Mouse (Mus musculus) T-cell, adult 2 months (primary cell): ENCODE data around the gene Shoc2.
"Not testable (repeated sequence)": the region's sequence is repeated elsewhere in the genome, so short reads cannot be mapped to it uniquely, and the experiment has no call there.

Experiments used
- DNase-seq: peaks from one replicate; pipeline ENCODE4 v3.0.0; 2022; ENCODE audit warnings: low spot score

Gene Shoc2

DNA sequence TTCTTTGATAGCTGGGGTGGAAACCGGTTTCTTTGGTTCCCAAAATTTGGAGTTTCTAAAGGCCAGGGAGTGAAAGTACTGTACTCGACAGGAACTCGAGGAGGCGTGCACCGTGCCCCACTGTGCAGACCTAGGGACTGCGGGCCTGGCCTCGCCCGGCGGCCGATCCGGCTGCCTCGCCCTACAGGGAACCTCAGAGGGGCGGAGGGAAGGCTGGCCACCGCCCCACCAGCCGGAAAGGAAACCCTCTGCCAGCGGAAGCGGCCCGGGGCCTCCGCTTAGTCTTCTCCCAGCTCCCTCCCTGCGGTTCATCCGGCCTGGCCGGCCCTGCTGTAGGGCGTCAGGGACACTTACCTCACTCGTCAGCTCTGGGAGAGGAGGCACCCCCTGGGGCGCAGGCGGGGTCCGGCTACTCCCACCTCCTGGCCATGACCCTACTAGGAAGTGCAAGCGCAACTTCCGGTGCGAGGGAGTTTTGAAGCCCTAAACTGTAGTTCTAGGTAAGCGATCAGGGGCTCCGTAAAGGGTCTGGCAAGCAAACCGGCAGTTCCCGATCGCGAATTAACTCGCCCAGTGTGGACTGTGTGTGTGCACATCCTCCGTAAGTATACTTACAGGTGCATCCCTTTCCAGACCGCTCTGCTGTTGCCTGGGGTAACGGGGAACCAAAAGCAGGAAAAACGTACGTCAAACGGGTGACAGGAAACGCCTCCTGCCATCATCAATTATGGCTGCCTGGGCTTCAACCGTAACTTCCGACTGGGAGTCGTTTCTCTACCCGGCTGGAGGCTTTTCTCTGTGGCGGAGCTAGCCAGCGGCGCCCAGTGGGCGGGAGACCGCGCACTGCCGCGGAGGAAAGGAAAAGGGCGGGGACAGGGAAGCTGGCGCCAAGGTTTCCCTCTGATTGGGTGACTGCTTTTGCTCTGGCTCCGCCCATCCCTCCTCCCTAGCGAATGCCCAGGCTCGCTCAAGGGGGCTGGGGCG, at the start of gene Shoc2, which contains the start of gene Bbip1:
Shoc2 (plus strand) TSS at position 505 of the 984 bp plus-strand sequence.
Bbip1 (minus strand) TSS at position 826 of the 984 bp plus-strand sequence.
- DNase-seq = peak; percentile 99

GRCm38 (mm10) chr19:53894538-53895121, 49.5 kb upstream of the Shoc2 start:
- no peak for DNase-seq

DNA sequence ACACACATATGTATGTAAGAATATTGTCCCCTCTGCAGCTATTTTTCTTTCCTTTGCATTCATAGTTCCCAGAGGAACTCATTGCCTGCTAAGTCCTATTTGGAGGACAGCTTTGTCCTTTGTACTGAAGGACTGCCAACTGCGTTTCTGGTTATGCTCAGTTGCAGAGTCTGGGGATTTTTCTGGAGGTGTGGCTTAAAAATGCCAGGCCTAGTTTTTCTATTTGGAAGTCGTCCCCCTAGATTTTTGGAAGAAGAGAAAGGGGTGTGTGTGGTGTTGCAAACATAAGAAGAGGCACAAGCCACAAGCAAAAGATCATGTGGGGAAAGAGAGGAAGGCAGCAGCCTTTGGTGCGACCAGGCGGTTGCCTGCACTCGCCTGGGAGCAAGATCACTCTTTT, 46.1 kb upstream of the Shoc2 start:
- no peak for DNase-seq

GRCm38 (mm10) chr19:53898498-53898897, 45.6 kb upstream of the Shoc2 start:
- no peak for DNase-seq

- peak; percentile 52 for DNase-seq
These were observed 44.9 kb upstream of the Shoc2 start for GRCm38 (mm10) chr19:53898970-53899900.

DNA sequence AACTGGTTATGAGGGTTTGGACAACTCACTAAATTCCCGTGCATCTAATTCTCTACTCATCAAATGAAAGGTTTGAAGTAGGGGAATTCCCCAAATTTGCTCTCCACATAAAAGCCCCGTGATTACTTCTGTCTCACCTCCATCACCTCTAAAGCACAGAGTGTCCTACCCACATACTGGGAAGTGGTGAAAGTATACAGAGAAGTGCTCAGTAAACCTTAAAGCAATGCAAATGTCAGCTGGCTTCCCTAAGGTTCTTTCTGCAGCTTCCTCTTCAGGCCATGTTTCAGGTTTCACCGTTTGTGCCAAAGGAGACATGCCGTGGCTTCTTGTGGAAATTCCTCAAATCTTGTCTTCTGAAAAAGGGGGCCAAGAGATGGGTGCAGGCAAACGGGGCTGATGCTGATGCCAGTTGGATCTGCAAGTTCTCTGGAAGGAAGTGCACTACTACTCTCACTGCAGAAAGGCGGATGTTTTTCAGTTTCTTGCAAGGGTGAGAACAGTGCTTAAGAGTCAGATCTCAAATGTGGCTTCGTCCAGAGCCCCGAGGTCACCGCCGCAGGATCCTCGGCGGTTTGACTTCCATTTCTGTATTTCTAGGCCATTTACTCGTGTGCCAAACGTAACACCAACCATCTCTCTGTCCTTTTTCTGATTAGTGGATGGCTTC, 44.0 kb upstream of the Shoc2 start:
- DNase-seq = peak; percentile 76

DNA sequence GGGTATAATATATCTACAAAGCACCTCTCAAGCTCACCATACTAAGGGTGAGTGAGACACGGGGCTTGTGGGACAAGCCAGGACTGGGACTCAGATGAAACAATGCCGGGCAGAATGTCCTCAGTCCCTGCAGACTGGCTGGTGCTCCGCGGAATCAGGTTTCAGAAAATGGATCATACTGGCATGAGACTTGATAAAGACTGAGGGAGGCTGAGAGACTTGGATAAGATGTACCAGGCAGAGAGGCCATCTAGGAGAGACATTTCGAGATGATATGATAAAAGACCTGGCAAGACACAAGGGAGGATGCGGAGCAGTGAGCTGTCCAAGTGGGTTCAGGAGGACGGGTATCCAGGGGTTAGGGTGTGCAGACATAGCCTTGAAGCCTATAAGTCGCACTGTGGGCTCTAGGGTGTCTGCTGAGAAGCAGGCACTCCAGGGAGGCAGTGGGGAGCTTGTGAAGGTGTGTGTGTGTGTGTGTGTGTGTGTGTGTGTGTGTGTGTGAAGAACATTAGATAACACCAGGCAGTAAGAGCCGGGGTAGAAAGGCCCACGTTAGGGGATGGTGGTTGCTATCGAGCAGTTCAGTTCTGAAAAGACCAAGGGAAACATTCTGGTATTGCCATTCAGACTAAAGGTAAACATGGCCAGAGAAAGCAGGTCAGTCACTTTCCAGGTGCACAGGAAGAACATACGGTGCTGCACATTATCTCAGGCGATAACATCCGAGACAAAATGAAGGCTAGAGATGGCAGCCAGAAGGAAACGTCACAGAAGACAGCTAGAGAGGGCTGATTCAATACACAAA, 42.0 kb upstream of the Shoc2 start:
- peak; percentile 40 for DNase-seq

DNA sequence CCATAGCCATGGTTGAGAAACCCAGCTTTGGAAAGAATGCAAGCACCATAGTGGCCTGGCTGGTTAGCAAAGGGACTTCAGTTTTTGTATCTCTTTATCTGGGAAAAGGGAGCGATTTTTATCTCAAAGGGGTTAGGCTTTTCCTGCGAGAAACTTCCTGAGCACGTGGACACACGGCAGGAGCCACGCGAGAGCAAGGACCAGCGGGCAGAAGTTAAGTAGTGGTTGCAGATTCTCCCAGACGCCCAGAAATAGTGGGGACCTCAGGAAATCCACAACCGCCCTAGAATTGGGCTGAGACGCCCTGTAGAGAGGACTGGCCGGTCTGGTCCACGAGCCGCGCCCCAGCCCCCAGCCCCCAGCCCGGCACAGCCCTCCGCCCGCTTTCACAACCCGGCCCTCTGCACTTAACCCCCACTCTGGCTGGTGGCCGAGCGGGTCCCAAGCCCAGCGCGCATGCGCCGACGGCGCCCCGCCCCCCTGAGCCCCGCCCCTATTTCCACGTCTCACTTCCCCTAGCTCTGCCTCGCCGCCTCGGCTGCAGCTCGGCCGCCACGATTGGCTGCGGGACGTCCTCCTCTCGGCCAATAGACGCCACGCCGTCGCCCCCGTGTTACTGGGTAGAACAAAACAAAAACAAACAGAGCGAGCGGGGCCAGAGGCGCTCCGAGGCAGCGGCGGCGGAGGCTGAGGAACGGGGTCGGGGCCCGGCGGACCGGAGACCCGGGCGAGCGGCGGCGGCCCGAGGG, 41.2 kb upstream of the Shoc2 start:
- peak; percentile 97 for DNase-seq

GRCm38 (mm10) chr19:53903507-53904321, 40.4 kb upstream of the Shoc2 start:
- peak; percentile 82 for DNase-seq

DNA sequence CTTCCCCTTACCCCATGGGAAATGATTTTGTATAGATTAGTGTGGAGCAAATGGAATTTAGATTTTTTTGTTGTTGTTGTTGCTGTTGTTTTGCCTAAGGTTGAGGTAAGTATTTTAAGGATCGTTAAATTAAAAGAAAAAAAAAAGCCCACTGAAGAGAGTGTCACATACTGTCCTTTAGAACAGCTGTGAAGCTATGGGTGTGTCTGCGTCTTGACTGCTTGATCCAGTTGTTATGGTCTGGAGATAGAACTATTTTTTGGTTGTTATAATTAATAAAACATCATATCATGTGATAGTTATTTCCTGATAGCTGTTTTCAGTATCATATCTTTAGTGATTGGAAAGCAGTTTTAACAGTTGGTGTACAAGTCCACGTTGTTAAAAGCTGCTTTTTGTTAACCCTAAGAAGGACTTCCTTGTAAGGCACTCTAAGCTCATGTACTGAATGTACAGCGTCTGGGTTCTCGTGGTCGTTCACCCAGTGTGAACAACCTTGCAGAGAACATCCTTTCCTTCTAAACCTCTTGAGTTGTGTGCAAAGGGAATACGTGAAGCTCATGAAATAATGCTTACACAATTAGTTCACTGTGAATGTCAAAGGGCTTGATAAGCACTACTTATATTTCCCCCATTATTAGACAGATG, 39.1 kb upstream of the Shoc2 start:
- DNase-seq = no peak

- peak; percentile 47 for DNase-seq
These were observed 37.9 kb upstream of the Shoc2 start for GRCm38 (mm10) chr19:53906033-53906702.

GRCm38 (mm10) chr19:53906703-53907070, 37.4 kb upstream of the Shoc2 start:
- not testable (repeated sequence) for DNase-seq

DNA sequence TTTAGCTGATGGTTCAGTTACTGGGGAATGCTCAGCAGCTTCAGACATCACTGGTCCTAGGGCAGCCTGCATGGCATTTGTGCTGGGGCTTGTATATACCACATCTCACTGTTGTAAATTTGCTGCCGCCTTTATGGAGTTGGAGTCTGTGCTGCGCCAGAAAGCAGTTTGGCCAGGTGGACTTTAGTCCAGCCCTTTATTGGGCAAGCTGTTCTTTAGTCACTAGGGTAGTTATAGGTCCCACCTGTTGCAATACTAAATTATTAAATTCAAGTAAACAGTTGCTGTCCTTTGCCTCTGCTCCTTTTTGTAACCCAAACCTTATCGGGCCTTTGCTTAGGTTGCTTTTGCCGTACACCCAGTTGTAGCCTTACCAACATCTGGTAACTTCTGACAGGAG, 29.2 kb upstream of the Shoc2 start:
- DNase-seq = no peak

DNA sequence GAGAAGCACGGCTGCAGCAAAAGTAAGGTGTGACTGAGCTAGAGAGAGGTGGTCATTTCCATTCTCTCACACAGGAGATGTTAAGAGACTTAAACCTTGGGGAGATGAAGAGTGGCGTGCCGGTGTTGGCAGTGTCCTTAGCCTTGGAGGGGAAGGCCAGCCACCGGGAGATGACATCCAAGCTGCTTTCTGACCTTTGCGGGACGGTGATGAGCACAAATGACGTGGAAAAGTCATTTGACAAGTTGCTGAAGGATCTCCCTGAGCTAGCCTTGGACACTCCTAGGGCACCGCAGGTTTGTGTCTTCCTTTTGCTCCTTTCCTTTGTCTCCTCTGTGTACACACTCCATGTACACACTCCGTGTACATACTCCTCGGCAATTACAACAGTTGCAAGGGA, 24.6 kb upstream of the Shoc2 start:
- no peak for DNase-seq

- DNase-seq = not testable (repeated sequence)
These were observed 22.1 kb upstream of the Shoc2 start for GRCm38 (mm10) chr19:53921996-53922395.

DNA sequence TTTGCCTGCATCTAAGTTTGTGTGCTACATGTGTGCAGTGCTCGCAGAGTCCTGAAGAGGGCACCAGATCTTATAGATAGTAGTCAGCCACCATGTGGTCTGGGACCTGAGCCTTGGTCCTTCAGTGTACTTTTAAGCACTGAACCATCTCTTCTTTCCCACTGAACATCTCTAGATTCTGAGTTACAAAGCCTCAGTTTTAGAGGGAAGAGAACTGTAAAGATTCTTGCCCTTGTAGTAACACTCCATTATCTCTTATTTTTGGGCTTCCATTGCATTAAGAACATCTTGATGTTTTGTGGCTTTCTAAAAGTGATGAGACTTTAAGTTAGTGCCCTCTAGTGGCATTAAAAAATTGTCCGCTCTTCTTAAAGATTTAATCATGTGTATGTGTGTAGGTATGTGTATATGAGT, 18.8 kb upstream of the Shoc2 start:
- DNase-seq = peak; percentile 61

- no peak for DNase-seq
These were observed 17.4 kb upstream of the Shoc2 start for GRCm38 (mm10) chr19:53926705-53927104.

- no peak for DNase-seq
These were observed 14.9 kb upstream of the Shoc2 start for GRCm38 (mm10) chr19:53929218-53929617.
